Mouse (Mus musculus) granulocyte monocyte progenitor cell, adult 5-6 weeks (primary cell): ENCODE measurements at regions not wholly inside any gene's neighbourhood (a gene's known extent, or its start where the extent isn't known, plus 50 kb on each side); places are given as distances from the start of the nearest gene placed in this dataset.

Experiments
- ATAC-seq: replicated peaks from 2 replicates; pipeline ENCODE4 v1.8.0; 2016; ENCODE audit warnings: mild to moderate bottlenecking, moderate TSS enrichment, inconsistent platforms; ENCODE audit not compliant: poor library complexity, severe bottlenecking

DNA sequence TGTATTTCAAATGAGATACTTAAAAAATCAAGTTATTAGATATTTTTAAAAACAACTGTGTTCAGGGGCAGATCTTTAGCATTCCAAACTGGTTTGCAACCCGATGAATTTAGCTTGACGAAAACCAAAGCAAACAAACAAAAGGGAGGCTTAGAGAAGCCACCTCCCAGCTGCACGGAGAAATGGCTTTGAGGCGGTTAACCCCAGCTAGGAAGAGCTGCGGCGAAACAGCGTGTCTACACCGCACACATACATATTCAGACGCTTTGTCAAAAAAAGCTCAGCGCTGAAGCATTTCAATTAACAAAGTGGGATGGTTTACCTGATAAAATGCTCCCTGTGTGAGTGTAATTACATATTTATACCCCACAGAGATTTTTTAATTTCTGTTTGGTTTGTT lies 123.0 kb upstream of the Ap5m1 start:
- ATAC-seq: no peak

DNA sequence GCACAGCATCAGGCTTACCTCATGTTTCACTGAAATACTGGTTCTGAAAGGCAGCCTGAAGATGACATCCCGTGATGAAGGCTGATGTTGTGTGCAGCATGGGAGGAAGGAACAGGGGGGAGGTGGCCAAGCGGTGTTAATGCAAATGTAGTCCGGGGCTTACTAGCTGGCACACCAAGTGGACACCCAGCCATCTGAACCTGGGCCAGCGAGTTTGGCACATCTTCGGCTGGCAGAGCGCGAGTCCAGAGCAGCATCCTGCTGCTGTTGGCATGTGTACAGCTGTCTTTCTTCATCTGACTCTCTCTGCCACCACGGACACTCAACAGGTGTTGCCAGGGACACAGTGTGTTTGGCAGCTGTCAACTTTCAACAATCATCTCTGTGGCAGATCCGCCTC lies 135.0 kb upstream of the Ap5m1 start:
- no peak for ATAC-seq

DNA sequence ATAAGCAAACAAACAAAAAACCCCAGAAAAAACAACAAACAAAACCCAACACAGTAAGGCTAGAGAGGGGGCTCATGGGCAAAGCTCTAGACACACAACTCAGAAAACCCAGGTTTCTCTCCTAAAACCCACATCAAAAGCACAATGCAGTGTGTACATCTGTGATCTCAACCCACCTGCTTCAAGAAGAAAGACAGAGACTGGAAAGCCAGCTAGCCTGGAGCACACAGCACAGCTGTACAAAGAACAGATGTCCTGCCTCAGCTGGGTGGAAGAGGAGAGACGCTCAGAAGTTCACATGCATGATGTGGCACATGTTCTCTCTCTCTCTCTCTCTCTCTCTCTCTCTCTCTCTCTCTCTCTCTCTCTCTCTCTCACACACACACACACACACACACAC lies 140.0 kb upstream of the Ap5m1 start:
- ATAC-seq: no peak

DNA sequence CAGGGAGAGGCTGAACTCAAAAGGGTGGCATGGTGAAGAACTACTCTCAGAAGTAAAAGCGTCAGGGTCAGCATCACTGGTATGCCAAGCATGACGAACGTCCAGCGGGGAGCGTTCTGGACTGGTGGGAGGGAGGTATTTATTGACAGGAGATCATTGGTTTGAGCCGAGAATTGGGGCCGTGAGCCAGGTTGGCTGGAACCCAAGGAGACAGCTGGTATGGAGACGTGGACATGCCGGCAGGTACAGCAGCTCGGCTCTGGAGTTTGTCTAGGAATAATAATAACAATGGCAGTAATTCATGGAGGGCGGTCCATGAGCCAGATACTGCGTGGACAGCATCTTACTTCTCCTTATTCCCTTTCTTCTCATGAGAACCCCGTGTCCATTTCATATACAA lies 156.5 kb upstream of the Ap5m1 start:
- no peak for ATAC-seq

DNA sequence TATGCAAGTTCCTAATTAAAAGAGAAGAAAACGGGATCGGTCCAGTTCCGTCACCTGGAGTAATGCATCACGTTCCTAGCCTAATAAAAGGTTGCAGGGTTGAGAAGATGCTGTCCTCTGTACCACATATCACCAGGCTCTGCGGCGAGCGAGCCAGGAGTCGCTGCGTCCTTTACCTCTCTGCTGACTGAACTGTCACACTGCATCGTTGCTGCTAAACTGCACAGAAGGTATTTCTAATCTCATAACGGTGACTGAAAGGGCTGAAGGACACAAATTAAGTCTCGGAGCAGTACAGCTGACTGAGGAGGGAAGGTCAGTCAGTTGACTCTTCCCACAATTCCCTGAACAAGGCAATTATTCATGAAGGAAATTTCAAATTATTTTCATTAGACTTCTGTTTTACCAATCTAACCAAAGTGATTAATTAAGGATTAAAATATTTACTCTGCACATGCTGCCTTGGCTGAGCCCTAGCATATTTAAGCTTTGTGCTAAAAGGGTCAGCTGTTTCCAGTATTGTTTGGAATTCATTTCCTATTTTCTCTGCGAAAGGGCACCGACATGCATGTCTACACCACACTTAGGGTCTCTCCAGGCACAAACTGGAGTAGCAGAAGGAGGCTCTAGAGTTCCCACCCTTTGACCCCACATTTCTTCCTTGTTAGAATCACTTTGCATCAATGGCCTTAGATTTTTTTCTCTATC lies 157.8 kb upstream of the Ap5m1 start:
- no peak for ATAC-seq

DNA sequence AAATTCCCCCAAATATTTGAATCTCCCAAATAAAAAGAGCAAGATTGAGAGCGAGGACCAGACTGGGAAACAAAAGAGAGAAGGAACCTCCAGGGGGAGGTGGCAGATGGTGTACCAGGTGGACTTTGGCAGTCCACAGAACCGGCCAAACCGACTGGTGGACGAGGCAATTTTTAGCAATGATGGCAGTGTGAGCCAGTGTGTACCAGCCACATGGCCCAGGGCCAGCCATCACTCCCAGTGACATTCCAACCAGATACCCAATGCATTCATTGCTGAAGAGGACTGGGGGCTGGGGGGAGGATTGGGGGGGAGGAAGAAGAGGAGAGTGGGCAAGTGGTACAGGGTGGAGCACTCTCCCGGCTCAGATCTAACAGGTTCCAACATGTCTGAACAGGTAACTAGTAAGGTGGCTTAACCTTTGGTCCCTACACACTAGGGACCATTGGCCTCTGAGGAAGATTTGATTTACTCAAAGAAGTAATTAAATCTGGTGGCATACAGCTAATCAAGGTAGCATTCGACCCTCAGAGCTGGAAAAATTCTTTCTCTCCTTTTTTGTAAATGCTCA lies 158.4 kb upstream of the Ap5m1 start:
- no peak for ATAC-seq

DNA sequence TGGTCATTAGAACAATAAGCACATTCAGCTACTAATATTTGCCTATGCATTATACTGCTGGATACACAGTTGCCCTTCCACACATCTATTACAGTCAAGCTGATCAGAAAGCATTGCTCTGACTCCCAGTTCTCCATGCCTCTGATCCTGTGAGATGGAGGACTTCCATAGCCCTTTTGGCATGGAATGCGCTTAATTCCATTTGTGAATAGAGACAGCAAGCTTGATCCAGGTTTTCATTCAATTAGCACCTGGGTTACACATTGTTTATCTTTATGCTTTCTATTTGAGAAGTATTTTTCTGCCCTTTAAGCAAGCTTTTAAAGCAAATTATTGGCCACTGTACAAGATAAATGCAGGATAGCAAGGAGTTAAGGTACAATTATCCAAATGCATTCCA lies 158.9 kb upstream of the Ap5m1 start:
- ATAC-seq: no peak

DNA sequence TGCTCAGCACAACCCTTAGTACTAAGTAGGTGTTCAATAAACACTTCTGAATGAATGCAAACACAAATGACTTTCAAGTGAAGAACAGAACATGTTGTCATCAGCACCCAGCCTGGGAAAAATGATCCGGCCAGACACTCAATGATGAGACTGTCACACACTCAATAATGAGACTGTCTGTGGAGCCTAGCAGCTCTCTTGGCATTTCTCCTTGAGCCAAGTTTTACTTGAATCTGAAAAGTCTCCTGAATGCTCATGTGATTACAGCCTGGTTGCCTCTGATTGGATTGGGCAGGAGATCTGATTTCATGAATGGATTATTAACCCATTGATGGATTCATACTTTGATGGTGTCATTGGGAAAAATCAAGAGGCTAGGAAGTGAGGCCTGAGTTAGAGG lies 161.3 kb upstream of the Ap5m1 start:
- no peak for ATAC-seq

DNA sequence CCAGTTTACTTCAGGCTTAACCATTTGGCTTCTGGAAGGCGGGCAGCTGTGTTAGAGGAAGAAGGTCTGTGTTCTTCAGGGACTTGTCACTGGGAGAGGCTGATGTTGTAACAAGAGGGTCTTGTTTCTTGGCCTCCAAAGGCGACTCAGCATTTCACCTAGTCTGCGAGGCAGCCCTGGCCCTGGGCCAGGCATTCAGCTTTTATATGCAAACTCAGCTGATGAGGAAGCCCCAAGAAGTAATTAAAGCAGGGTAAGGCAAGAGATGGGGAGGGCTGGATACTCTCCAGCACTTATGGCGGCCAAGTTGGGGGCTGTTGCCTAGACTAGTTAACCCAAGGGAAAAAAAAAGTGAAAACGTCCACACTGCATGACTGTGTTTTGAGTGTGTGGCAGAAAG lies 162.4 kb upstream of the Ap5m1 start:
- no peak for ATAC-seq

DNA sequence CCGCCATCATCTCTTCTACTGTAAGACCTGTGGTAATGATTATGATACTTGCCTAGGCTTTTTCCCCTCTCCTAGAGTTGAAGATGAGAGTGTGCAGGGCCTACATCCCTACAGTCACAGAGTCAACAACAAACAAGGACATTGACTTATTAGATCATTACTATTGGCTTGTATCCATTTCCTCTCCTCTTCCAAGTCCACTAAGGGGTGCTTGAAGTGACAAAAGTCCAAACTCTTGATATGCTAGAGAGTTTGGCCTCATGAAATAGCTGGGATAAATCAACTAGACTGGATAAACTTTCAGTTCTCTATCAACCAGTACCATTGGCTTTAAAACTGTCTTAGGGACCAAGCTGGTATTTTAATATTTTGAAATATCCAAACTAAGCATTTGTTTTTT lies 165.7 kb upstream of the Ap5m1 start:
- no peak for ATAC-seq

DNA sequence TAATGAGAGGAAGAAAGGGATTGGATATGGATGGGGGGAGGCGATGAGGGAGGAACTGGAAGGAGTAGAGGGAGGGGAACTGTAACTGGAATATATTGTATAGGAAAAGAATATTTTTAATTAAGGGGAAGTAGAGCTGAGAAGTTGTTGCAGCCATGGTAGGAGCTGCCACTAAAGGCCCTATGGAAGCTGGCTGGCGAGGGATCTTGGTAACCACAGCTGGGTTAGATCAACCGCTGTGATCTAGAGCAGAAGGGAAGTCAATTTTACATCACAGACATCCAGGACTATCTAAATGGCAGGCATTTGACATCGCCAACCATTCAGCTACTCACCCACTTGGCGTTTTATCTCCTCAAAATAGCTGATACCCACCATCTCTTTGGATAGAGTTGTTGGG lies 168.8 kb upstream of the Ap5m1 start:
- ATAC-seq: peak; percentile 77

DNA sequence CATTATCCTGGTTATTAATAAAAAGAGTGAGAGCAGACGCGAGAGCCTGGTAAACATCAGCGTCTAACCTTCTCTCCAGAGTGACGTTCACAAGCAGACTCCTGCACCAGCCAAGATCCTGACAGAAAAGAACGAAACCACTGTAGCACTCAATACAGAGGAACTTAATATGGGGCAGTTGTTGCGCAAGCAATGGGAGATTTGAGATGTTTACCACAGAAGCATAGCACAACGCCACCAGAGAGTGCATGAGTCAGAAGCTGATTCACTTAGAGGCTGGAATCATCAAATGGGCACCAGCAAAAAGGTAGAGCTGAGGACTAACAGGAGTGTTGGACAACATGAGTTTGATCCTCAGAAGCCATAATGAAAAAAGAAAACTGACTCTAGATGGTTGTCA lies 169.7 kb upstream of the Ap5m1 start:
- ATAC-seq: peak; percentile 90

DNA sequence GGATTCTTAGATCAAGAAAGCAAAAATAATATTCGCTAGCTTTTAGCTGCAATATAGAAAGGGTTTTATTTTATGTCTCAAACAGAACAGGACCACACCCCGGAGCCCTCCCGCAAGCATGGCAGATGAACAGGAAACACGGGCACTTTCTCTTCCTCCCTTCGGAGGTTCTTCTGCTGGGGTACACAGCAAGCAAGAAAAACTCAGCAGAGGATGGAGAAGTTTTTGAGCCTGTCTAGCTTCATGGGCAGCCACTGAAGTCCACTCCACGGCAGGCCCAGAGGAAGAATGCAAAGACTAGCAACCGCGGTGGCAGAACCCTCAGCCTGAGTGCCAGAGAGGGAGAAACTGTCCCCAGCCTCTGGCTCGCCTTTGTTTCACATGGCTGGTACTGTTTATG lies 174.7 kb upstream of the Ap5m1 start:
- peak; percentile 82 for ATAC-seq

DNA sequence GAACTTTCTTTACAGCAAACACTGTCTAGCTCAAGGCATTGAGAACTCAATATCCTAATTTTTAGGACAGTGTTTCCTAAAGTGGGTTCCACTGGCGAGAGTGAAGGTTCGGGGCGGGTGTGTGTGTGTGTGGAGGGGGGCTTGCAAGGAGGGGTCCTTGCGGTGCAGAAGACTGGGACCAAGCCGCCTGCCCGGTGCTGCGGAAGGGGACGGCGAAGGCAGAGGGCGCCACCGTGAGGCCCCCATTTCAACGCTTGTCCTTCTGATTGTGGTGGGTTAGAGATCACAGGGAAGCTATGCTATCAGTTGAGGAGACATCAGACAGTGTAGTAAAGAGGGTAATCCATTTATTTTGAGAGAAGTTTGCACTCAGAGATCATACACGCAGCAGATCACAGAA lies 176.9 kb upstream of the Ap5m1 start:
- ATAC-seq: peak; percentile 21; the same call in 1 of the 2 replicates

DNA sequence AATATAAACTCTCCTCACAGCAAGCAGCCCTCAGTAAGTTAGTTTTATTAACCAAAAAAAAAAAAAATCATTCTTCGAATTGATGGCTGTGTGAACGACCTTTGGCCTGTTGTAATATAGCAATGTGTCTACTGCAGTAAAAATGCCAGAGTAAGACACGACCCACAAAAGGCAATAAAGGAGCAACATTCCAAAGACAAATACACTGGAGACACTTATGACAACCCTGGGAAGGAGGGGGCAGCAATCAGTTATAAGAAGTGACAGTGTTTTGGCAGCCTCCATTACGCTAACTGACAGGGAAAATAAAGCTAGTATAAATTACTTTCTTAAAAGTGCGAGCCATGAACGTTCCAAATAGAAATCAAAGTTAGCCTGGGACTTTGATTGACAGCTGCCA lies 185.9 kb upstream of the Ap5m1 start:
- ATAC-seq: no peak

DNA sequence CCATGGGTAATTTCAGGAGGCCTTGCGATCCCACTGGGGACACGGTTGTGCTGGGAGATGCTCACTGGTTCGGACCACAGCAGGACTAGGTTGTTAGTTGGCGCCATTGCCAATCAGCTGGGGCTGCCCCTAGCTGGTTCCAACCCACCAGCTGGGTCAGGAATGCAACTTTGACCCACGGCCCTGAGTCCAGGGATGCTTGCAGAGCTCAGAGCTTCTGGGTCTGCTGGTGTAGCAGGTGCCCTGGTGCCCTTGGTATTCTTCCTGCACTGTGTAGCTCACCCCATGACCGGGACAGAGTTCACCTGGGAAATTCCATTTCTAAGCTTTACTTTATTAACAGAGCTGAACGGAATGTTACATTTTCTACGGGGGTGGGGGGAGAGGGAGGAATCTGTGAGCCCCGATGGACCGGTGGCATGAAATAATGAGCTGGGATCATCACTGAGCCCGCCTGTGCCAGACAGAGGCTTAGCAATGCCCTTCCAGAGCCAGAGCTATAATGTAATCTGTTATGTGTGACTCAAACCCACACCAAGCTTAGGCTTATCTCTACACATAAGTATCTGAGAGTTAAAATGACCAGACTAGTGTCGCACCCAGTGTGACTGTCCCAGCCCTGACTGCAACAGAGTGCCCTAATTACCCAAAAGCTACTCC lies 187.8 kb upstream of the Ap5m1 start:
- no peak for ATAC-seq

DNA sequence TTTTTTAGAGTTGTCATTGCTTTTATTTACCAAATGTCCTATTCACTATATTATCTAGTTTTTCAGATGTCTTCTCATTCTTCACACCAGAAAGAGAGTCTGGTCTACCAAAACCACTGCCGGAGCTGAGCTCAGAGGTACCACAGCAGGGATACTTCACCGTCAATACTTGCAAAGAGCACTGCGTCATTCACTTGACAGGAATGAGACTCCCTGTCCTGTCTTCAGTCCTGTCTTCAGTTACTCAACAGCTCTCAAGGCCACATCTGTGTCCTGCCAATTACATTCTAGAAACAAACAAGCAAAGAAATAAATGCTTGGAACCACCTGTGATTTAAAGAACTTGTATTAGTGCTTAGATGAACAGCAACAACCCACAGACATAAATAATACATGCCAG lies 194.6 kb upstream of the Ap5m1 start:
- no peak for ATAC-seq

DNA sequence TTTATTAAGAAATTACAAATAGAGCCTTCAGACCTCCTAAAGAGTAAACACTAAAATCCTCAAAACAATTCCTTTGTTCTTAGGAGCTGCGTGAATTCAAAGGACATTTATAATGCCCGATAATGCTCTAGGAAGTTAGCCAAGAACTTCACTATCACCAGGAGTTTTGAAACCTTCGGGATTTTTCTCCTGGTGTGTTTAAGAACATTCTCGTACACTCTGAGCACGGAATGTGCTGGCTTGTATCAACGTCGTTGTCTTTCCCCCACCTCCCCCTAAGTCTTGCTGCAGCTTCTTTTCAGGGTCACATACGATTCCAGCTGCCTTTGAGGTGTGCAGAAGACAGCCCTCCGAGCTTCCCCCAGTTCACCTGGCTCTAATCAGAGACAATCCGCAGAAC lies 195.9 kb upstream of the Ap5m1 start:
- ATAC-seq: no peak

DNA sequence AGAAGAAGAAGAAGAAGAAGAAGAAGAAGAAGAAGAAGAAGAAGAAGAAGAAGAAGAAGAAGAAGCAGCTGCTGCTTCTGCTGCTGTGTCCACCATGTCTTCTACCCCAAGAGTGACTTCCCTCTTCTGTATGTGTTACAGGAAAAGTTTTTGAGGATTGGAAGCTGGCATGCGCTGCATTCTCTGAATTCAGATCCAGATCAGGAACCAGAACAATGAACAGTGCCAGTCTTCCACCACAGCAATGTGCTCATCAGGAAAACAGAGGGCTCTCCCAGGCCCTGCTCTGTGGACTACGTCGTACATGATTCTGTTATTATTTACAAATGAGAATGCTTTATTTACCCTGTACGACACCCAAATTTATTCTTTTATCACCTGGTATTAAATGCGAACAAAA lies 181.8 kb upstream of the Otx2 start:
- no peak for ATAC-seq

DNA sequence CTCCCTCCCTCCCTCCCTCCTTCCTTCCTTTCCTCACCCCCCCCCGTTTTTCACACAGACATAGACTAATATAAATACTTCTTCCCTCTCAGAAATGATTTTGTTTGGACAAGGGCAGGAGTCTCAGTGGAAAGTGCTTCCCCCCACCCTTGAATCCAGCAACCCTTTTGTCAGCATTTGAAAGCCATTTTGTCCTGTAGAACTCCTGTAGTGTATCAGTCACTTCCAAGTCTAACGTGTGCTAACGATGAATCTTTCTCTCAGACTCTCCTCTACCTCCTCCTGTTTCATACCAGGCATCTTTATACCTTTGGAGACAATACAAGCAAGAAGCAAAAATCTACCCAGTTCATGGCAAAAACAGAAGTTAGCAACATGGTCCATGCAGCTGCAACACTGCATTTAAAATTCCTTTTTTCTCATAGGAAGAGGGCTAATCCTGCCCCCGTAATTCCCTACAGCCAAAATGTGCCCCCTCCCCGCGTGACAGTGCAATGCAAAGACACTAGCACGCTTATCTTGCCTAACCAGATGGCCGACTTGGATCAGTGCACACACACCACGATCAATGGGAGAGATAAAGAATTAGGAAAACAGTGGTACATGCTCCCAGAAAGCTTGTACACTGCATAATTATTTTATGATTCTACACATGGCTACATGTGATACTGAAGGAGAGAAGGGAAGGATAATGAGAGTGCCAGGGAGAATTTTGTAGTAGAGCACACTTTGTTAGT lies 180.7 kb upstream of the Otx2 start:
- ATAC-seq: no peak

DNA sequence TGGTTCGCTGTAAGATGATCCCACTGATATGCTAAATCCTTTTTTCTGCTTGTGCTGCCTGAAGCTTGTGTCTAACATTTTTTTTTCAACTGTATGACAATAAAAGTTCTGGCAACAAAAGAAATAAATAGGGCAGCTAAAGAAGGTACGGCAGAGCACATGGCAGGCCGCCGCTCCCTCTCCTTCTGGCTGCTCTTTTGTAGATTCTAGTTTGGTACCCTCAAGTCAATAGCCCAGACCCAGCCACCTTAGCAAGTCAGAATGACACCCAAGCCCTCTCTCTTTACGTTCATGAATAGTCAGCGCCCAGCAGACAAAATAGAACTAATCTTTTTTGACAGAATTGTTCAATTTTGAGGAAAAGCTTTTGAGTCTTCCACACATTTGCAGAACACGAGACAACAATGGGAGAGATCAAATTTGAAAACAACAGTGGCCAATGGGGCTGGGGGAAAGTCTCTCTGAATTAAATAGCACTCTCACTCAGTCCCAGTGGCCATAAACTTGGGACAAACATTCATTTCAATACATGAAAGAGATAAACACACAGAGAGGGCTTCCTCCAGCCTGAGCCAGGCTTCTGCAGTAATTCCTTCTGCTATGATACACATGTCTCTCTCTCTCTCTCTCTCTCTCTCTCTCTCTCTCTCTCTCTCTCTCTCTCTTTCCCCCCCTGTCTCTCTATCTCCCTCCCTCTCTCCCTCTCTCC lies 180.0 kb upstream of the Otx2 start:
- ATAC-seq: no peak
